Mouse (Mus musculus) intestine, postnatal 0 days (tissue): ENCODE data around the gene Rps16. TPM values are rescaled to one million over a fixed set of nuclear protein-coding genes. Genes with fewer than 3 reads are reported as not detected.
"Not testable (repeated sequence)": the region's sequence is repeated elsewhere in the genome, so short reads cannot be mapped to it uniquely, and the experiment has no call there.

Source experiments
- ATAC-seq: fragments of 200-750 bp; cut with Nextera tagmentation; 2 replicates; pipeline ENCODE4 v1.8.0; 2017; ENCODE audit warnings: mild to moderate bottlenecking, moderate TSS enrichment, moderate library complexity
- H3K27ac ChIP-seq: fragments of 300-500 bp; sonication (generic); 2 replicates; pipeline ENCODE4 v1.5.1; 2014; ENCODE audit warnings: mild to moderate bottlenecking, low read depth, low read length, moderate library complexity
- H3K27me3 ChIP-seq: fragments of 300-500 bp; sonication (generic); replicated peaks from 2 replicates; pipeline ENCODE4 v1.6.1; 2014; ENCODE audit warnings: low read length, mixed read lengths; ENCODE audit not compliant: control insufficient read depth, insufficient read depth
- H3K36me3 ChIP-seq: fragments of 300-500 bp; sonication (generic); 2 replicates; pipeline ENCODE4 v1.6.1; 2014; ENCODE audit warnings: mild to moderate bottlenecking, moderate library complexity; ENCODE audit not compliant: control insufficient read depth, insufficient read depth
- H3K4me1 ChIP-seq: fragments of 300-500 bp; sonication (generic); replicated peaks from 2 replicates; pipeline ENCODE4 v1.6.1; 2014; ENCODE audit warnings: antibody characterized with exemption, low read length, mixed read lengths; ENCODE audit not compliant: control insufficient read depth, insufficient read depth
- H3K4me2 ChIP-seq: fragments of 300-500 bp; sonication (generic); replicated peaks from 2 replicates; pipeline ENCODE4 v1.6.1; 2014; ENCODE audit warnings: low read depth, mild to moderate bottlenecking, moderate library complexity
- H3K4me3 ChIP-seq: fragments of 300-500 bp; sonication (generic); 2 replicates; pipeline ENCODE4 v1.5.1; 2014; ENCODE audit warnings: low read depth, low read length
- H3K9ac ChIP-seq: fragments of 300-500 bp; sonication (generic); 2 replicates; pipeline ENCODE4 v1.6.1; 2014; ENCODE audit warnings: mild to moderate bottlenecking, low read depth, low read length
- H3K9me3 ChIP-seq: fragments of 300-500 bp; sonication (generic); 2 replicates; pipeline ENCODE4 v1.6.1; 2016; ENCODE audit warnings: mixed run types; ENCODE audit not compliant: control insufficient read depth
- CTCF ChIP-seq: sonication (generic); IDR thresholded peaks from 2 replicates; pipeline ENCODE4 v1.5.1; 2016; ENCODE audit warnings: low read depth, mild to moderate bottlenecking, control low read depth, antibody characterized with exemption, moderate library complexity
- WGBS: fragments of 180-500 bp; shearing (Covaris S2); extraction: QIAGEN DNeasy Blood & Tissue Kit; methylation state at CpG from one replicate; pipeline ENCODE4 v1.1.7; 2014; 5-methylcytosine and 5-hydroxymethylcytosine counted together
- polyA plus RNA-seq: library from polyadenylated mRNA; unstranded; fragments of >200 nt; fragmentation: Nextera tagmentation; extraction: Ambion mirVana; gene quantifications from 2 replicates; pipeline ENCODE4 v1.2.1, GENCODE M21; 2015

The Rps16 gene
- polyA plus RNA-seq, 1 experiment from 2014 or later = 695 TPM

DNA sequence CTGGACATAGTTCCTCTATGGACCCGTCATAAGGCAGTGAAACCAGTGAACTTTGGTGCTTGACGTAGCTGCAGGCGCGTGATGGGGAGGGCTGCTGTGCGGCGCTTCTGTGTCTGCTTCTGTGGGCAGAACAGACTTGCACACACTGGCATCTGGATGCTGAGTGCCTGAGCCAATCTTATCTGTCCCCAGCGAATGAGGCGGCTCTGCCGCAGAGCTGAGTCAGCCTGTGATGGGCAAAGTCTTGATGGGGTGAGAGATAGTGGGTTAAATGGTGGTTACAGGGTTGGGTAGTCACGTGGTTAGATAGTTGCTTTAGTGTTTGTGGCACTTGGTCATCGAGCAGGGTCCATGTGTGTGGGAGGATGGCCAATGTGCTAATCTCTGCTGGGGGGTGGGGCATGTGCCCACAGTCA is 32.5 kb downstream of the Rps16 start:
- Histone ChIP-seq H3K4me1 (peaks cover 19% of the 10 kb centered on the region), H3K9ac (peak overlapping the region; percentile 79; the same call in 1 of the 2 replicates), H3K9me3 (no peaks in the 10 kb centered on the region), H3K27ac (peak overlapping the region; percentile 100), H3K4me2 (peak overlapping the region; percentile 89), H3K4me3 (no peak overlapping the region), H3K36me3 (peaks cover 24% of the 10 kb centered on the region), H3K27me3 (no peaks in the 10 kb centered on the region)
- TF ChIP-seq CTCF = no peak
- peak; percentile 82 for ATAC-seq
- 27% methylated on average over 11 of the region's 11 CpGs for WGBS

DNA sequence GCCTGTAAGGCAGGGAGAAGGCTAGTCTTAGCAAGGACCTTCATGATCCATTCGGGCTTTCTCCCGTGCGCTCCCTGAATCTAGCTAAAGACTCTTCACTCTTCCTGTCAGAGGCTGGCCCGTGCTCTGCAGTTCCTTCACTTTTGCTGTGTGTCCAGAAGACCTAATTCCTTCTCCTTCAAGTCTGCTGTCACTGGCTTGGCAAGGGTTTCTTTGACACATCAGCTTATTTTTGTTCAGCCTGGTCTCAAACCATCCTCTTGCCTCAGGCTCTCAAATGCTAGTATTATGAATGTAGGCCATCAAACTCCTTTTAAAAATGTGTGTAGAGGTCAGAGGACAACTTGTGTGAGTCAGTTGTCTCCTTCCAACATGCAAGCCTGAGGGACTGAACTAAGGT is 33.2 kb downstream of the Rps16 start:
- 66% methylated on average over 4 of the region's 4 CpGs for WGBS
- ATAC-seq = no peak
- Histone ChIP-seq H3K27me3 (no peaks in the 10 kb centered on the region), H3K4me3 (no peak overlapping the region), H3K9ac (peak overlapping the region; percentile 17; the same call in 1 of the 2 replicates), H3K9me3 (no peaks in the 10 kb centered on the region), H3K36me3 (peaks cover 28% of the 10 kb centered on the region; the same call in 1 of the 2 replicates), H3K4me2 (0 out of 2 replicates have a peak overlapping the region, but pooled peaks have one; percentile 3), H3K27ac (peak overlapping the region; percentile 100), H3K4me1 (peaks cover 19% of the 10 kb centered on the region)
- TF ChIP-seq CTCF = no peak

- 66% methylated on average over 6 of the region's 6 CpGs for WGBS
- no peak for TF ChIP-seq CTCF
- H3K27me3 ChIP-seq = no peaks in the 10 kb centered on the region
- H3K9me3 ChIP-seq = no peaks in the 10 kb centered on the region
- no peak for ATAC-seq
- no peak overlapping the region for H3K9ac ChIP-seq
- H3K4me1 ChIP-seq = peaks cover 19% of the 10 kb centered on the region
- H3K4me3 ChIP-seq = no peak overlapping the region
- H3K36me3 ChIP-seq = peaks cover 33% of the 10 kb centered on the region; the same call in 1 of the 2 replicates
- no peak overlapping the region for H3K4me2 ChIP-seq
- peak overlapping the region; percentile 100 for H3K27ac ChIP-seq
These were observed 33.7 kb downstream of the Rps16 start for GRCm38 (mm10) chr7:28384162-28384561.

DNA sequence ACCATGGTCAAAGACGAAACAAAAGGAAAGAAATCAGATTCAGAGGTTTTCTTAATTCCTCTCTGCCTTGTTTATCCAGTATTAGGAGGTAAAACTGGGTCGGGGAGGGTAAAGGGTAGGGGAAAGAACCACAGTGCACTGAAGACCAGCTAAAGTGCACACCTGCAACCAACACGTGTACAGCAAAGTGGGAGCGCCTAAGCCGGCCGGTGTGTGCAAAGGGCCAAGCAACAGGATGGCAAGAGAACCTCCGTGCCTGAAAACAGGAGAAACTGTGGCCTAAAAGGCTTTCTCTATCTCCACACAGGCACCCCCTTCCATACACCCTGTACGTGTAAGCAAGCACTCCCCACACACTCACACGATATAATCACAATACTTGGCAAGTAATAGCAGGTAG is 34.7 kb downstream of the Rps16 start:
- peak overlapping the region; percentile 50 for H3K27ac ChIP-seq

DNA sequence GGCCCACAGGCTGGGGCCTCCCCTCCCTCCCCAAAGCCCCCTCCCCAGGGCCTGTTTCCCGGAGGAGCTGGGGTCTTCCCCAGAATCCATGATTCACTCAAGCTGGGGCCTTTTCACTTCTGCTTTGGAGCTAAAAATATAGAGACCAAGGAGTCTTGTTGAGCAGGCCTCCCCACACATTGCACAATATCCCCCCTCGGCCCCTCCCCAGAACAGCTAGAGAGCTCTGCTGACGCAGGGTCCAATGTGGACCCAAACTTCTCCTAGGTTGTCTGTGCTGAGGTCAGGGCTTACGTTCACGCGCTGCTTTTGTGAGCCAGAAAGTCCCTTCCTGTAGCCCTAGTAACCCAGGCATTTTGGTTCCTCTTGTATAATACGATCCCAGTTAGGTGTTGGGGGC is 35.6 kb downstream of the Rps16 start:
- no peaks in the 10 kb centered on the region for H3K27me3 ChIP-seq
- H3K9ac ChIP-seq = no peak overlapping the region
- peak overlapping the region; percentile 57; the same call in 1 of the 2 replicates for H3K27ac ChIP-seq
- H3K4me3 ChIP-seq = no peak overlapping the region
- no peak for ATAC-seq
- 76% methylated on average over 7 of the region's 7 CpGs for WGBS
- TF ChIP-seq CTCF = no peak
- peaks cover 11% of the 10 kb centered on the region; the same call in 1 of the 2 replicates for H3K4me1 ChIP-seq
- H3K4me2 ChIP-seq = no peak overlapping the region
- no peaks in the 10 kb centered on the region for H3K9me3 ChIP-seq
- H3K36me3 ChIP-seq = peaks cover 46% of the 10 kb centered on the region

More for the DNA sequence above, 34.7 kb downstream of the Rps16 start:
- Histone ChIP-seq H3K9ac (no peak overlapping the region), H3K4me3 (no peak overlapping the region), H3K27me3 (no peaks in the 10 kb centered on the region), H3K4me1 (peaks cover 19% of the 10 kb centered on the region), H3K36me3 (peaks cover 40% of the 10 kb centered on the region; the same call in 1 of the 2 replicates), H3K4me2 (no peak overlapping the region), H3K9me3 (no peaks in the 10 kb centered on the region)
- ATAC-seq = no peak
- no peak for TF ChIP-seq CTCF
- 89% methylated on average over 9 of the region's 9 CpGs for WGBS

DNA sequence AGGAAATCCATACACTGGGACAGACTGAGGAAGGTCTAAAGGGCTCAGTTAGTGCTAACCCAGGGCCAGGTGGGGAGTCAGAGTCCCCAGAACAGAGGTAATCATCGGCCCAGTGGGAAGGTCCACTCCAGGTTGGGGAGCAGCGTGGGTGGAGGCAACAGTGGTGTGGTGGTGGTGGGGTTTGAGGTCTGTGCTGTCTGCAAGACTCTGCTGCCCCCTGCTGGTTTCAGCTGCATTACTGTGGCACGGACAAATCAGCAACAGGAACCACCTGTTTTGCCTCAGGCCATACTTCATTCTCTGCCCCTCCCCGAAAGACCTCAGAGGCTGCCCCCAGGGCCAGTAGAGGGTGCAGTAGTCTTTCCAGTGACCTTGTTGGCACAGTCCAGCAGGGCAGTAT is 36.0 kb downstream of the Rps16 start:
- peak; percentile 96 for TF ChIP-seq CTCF
- WGBS = 3% methylated on average over 4 of the region's 4 CpGs
- Histone ChIP-seq H3K4me1 (peaks cover 11% of the 10 kb centered on the region; the same call in 1 of the 2 replicates), H3K4me2 (no peak overlapping the region), H3K4me3 (no peak overlapping the region), H3K36me3 (peaks cover 46% of the 10 kb centered on the region), H3K9ac (no peak overlapping the region), H3K9me3 (no peaks in the 10 kb centered on the region), H3K27ac (peak overlapping the region; percentile 57; the same call in 1 of the 2 replicates), H3K27me3 (no peaks in the 10 kb centered on the region)
- ATAC-seq = no peak

DNA sequence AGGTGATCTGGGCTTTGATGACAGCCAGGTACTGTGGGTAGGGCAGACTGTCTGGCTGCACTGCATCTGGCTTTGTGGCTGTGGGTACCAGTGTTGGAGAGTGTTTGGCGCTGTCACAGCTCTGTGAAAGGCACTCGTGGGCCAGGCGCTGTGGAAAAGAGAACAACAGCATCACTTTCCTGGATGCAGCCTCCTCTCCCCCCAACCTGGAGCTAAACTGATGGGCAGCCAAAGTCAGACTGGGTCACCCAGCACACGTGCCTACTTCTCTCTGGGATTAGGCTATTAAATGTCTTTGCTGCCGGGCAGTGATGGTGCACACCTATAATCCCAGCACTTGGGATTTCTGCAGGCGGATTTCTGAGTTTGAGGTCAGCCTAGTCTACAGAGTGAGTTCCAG is 36.4 kb downstream of the Rps16 start:
- not testable (repeated sequence) for H3K4me3 ChIP-seq, H3K9me3 ChIP-seq, ATAC-seq, H3K27me3 ChIP-seq, H3K9ac ChIP-seq, H3K4me2 ChIP-seq, H3K27ac ChIP-seq
- 77% methylated on average over 6 of the region's 6 CpGs for WGBS
- Histone ChIP-seq H3K4me1 (peaks cover 11% of the 10 kb centered on the region; the same call in 1 of the 2 replicates), H3K36me3 (peaks cover 46% of the 10 kb centered on the region)

DNA sequence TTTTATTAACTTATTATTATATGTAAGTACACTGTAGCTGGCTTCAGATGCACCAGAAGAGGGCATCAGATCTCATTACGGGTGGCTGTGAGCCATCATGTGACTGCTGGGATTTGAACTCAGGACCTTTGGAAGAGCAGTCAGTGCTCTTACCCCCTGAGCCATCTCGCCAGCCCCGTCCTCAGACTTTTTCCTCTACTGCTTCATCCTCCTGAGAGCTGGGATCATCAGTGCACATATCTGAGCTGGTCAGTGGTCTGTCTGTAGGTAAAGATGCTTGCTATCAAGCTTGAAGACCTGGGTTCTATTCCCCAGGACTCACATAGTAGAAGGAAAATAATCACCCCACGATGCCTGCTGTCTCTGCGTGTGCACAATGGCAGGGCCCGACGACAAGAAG is 36.9 kb downstream of the Rps16 start:
- WGBS = 81% methylated on average over 7 of the region's 7 CpGs
- not testable (repeated sequence) for ATAC-seq, H3K27ac ChIP-seq, H3K27me3 ChIP-seq, H3K9me3 ChIP-seq, H3K4me2 ChIP-seq, H3K9ac ChIP-seq, H3K4me3 ChIP-seq
- Histone ChIP-seq H3K36me3 (peaks cover 46% of the 10 kb centered on the region), H3K4me1 (peaks cover 11% of the 10 kb centered on the region; the same call in 1 of the 2 replicates)
